Mouse (Mus musculus) left cerebral cortex, adult 2 months (tissue): ENCODE measurements at regions not wholly inside any gene's neighbourhood (a gene's known extent, or its start where the extent isn't known, plus 50 kb on each side); places are given as distances from the start of the nearest gene placed in this dataset.

ENCODE experiments used
- DNase-seq, 2 experiments: peaks; one replicate each; pipeline ENCODE4 v3.0.0; 2021 to 2022; ENCODE audit warnings: low spot score in 2 of 2, mixed read lengths in 1 of 2; ENCODE audit errors: extremely low spot score in 1 of 2
- H3K27ac ChIP-seq: fragments of 200-600 bp; 2 replicates; pipeline ENCODE4 v1.8.1; 2022
- H3K4me3 ChIP-seq: fragments of 200-600 bp; 2 replicates; pipeline ENCODE4 v1.8.1; 2022
- CTCF ChIP-seq: fragments of 200-600 bp; IDR thresholded peaks from 2 replicates; pipeline ENCODE4 v1.8.1; 2022; ENCODE audit warnings: antibody characterized with exemption, mild to moderate bottlenecking, moderate library complexity
- intact Hi-C: fragments of 180-260 bp; cut with DNase I; formaldehyde crosslinking; loops from one replicate; pipeline ENCODE4 v1.15.1; 2025

GRCm38 (mm10) chr9:91131415-91132255, 230.6 kb upstream of the Zic4 start:
- Histone ChIP-seq H3K4me3 (no peak overlapping the region), H3K27ac (no peak overlapping the region)
- intact Hi-C loops, result loop anchor here (5.0 kb wide), 1 partner anchor 231 kb away; the partner anchor contains the start of gene Zic4
- no peak for TF ChIP-seq CTCF
- no peak for DNase-seq

GRCm38 (mm10) chr9:91132531-91132930, 229.7 kb upstream of the Zic4 start:
- TF ChIP-seq CTCF, result no peak
- no peak overlapping the region for H3K4me3 ChIP-seq
- DNase-seq, result no peak
- H3K27ac ChIP-seq, result no peak overlapping the region
- intact Hi-C loops, result loop anchor here (5.0 kb wide), 1 partner anchor 230 kb away; the partner anchor contains the start of gene Zic4

- Histone ChIP-seq H3K4me3 (no peak overlapping the region), H3K27ac (no peak overlapping the region)
- intact Hi-C loops, result loop anchor here (5.0 kb wide), 1 partner anchor 229 kb away; the partner anchor contains the start of gene Zic4
- no peak for TF ChIP-seq CTCF
- DNase-seq, result no peak
These were observed 228.8 kb upstream of the Zic4 start for GRCm38 (mm10) chr9:91133256-91133920.

GRCm38 (mm10) chr9:91134325-91134724, 227.9 kb upstream of the Zic4 start:
- no peak overlapping the region for H3K4me3 ChIP-seq
- H3K27ac ChIP-seq, result no peak overlapping the region
- DNase-seq, result no peak
- TF ChIP-seq CTCF, result no peak
- intact Hi-C loops, result loop anchor here (5.0 kb wide), 1 partner anchor 228 kb away; the partner anchor contains the start of gene Zic4

GRCm38 (mm10) chr9:91135107-91135506, 227.1 kb upstream of the Zic4 start:
- intact Hi-C loops, result no loop called here
- no peak for DNase-seq
- Histone ChIP-seq H3K27ac (no peak overlapping the region), H3K4me3 (no peak overlapping the region)
- TF ChIP-seq CTCF, result no peak

GRCm38 (mm10) chr9:91140651-91141050, 221.6 kb upstream of the Zic4 start:
- intact Hi-C loops, result no loop called here
- Histone ChIP-seq H3K27ac (no peak overlapping the region), H3K4me3 (no peak overlapping the region)
- TF ChIP-seq CTCF, result no peak
- DNase-seq, result no peak

GRCm38 (mm10) chr9:91151893-91152292, 210.3 kb upstream of the Zic4 start:
- Histone ChIP-seq H3K4me3 (no peak overlapping the region), H3K27ac (no peak overlapping the region)
- intact Hi-C loops, result no loop called here
- TF ChIP-seq CTCF, result no peak
- DNase-seq, result no peak

- no peak overlapping the region for H3K4me3 ChIP-seq
- DNase-seq, result no peak
- no peak overlapping the region for H3K27ac ChIP-seq
- no peak for TF ChIP-seq CTCF
- intact Hi-C loops, result no loop called here
These were observed 202.9 kb upstream of the Zic4 start for GRCm38 (mm10) chr9:91159311-91159710.

GRCm38 (mm10) chr9:91167871-91168270, 194.3 kb upstream of the Zic4 start:
- no peak for DNase-seq
- no peak overlapping the region for H3K4me3 ChIP-seq
- TF ChIP-seq CTCF, result no peak
- H3K27ac ChIP-seq, result no peak overlapping the region
- intact Hi-C loops, result no loop called here

GRCm38 (mm10) chr9:91193221-91193620, 169.0 kb upstream of the Zic4 start:
- H3K4me3 ChIP-seq, result no peak overlapping the region
- no peak for TF ChIP-seq CTCF
- DNase-seq, result no peak
- H3K27ac ChIP-seq, result no peak overlapping the region
- intact Hi-C loops, result no loop called here

- no peak for TF ChIP-seq CTCF
- intact Hi-C loops, result no loop called here
- H3K27ac ChIP-seq, result no peak overlapping the region
- DNase-seq, result no peak
- H3K4me3 ChIP-seq, result no peak overlapping the region
These were observed 168.3 kb upstream of the Zic4 start for GRCm38 (mm10) chr9:91193954-91194353.

GRCm38 (mm10) chr9:91207281-91207680, 154.9 kb upstream of the Zic4 start:
- no peak for TF ChIP-seq CTCF
- no peak for DNase-seq
- no peak overlapping the region for H3K27ac ChIP-seq
- H3K4me3 ChIP-seq, result no peak overlapping the region
- intact Hi-C loops, result no loop called here
